Mouse (Mus musculus): ENCODE measurements at regions not wholly inside any gene's neighbourhood (a gene's known extent, or its start where the extent isn't known, plus 50 kb on each side); places are given as distances from the start of the nearest gene placed in this dataset.

- no peak for DNase-seq
Observed at GRCm38 (mm10) chrX:42431851-42432635, 57.4 kb upstream of the Tex13c2 start.

Measured in cerebellum, adult 9-10 months (tissue).